Comparison of ENCODE assay signal across 12 mouse cellular contexts in genomic region chr8:46898697-46899445, GRCm38 (mm10).
DNase-seq lines count a peak whose midpoint lies in the region; ATAC-seq and TF ChIP-seq lines count a peak whose summit lies in the region.
"Had no signal": no experiment of that assay in that cellular context is flagged by ENCODE, and none has a peak within 500 bp of the region (broad histone marks: within the 10 kb centered on the region; RNA-seq: fewer than 3 reads in every experiment).

No protein-coding gene starts in this region.

- H3K79me2 ChIP-seq in myocyte (ENCODE audit: control insufficient read depth, insufficient read depth) = no peaks in the 10 kb centered on the region

- no peak overlapping the region for H3K4me3 ChIP-seq in limb, embryonic 14.5 days (replicated peaks; ENCODE audit: low read length)
- no peak overlapping the region for H3K4me3 ChIP-seq in limb, embryonic 10.5 days
- no peak overlapping the region for H3K4me3 ChIP-seq in myocyte
- H3K4me3 ChIP-seq: intestine, embryonic 15.5 days; limb, embryonic 15.5 days had no signal

- no peaks in the 10 kb centered on the region for H3K9me3 ChIP-seq in limb, embryonic 14.5 days (ENCODE audit: control insufficient read depth, low read length)
- no peaks in the 10 kb centered on the region for H3K9me3 ChIP-seq in limb, embryonic 10.5 days (replicated peaks)
- H3K9me3 ChIP-seq: intestine, embryonic 15.5 days; limb, embryonic 15.5 days had no signal

- intact Hi-C loops in left cerebral cortex, postnatal 36 days (cut with DNase I) = no loop called here

- no peak overlapping the region for H3K9ac ChIP-seq in limb, embryonic 14.5 days (ENCODE audit: low read depth, low read length, severe bottlenecking)
- H3K9ac ChIP-seq: forebrain, postnatal 0 days; intestine, embryonic 15.5 days; limb, embryonic 15.5 days had no signal

- H3ac ChIP-seq in myocyte (ENCODE audit: control insufficient read depth, insufficient read length) = no peak overlapping the region

- no peak for TF ChIP-seq POLR2A in limb, embryonic 14.5 days (IDR thresholded peaks at IDR 0.05; ENCODE audit: borderline replicate concordance, extremely low read depth, insufficient read depth, insufficient read length)
- TF ChIP-seq POLR2A in myocyte (IDR thresholded peaks at IDR 0.05; ENCODE audit: insufficient read length, low read depth) = no peak

- DNase-seq in embryo, embryonic 10 days (ENCODE audit: low spot score) = peak; percentile 52
- DNase-seq in embryo, embryonic 9.5 days (ENCODE audit: extremely low spot score) = no peak
- DNase-seq in limb, embryonic 14.5 days (ENCODE audit: low spot score) = peak; percentile 25
- DNase-seq in limb, embryonic 10.5 days (ENCODE audit: low spot score) = no peak
- DNase-seq in layer of hippocampus, adult 11-12 months (ENCODE audit: low spot score) = no peak
- DNase-seq in left cerebral cortex, postnatal 36 days (ENCODE audit: low spot score in 2 of 2) = no peak
- DNase-seq: cerebellum, adult 18-20 months; forebrain, postnatal 0 days had no signal

- no peak overlapping the region for H3K4me2 ChIP-seq in limb, embryonic 14.5 days (replicated peaks; ENCODE audit: low read depth, low read length, severe bottlenecking)
- no peak overlapping the region for H3K4me2 ChIP-seq in myocyte (ENCODE audit: low read depth)
- H3K4me2 ChIP-seq: intestine, embryonic 15.5 days; limb, embryonic 15.5 days had no signal

- H3K4me1 ChIP-seq in limb, embryonic 14.5 days (ENCODE audit: control insufficient read depth, insufficient read depth, low read length) = no peaks in the 10 kb centered on the region
- H3K4me1 ChIP-seq in limb, embryonic 10.5 days = peaks cover 12% of the 10 kb centered on the region
- H3K4me1 ChIP-seq: intestine, embryonic 15.5 days; limb, embryonic 15.5 days had no signal

- 31% methylated on average over 5 of the region's 5 CpGs for WGBS in limb, embryonic 14.5 days
- 35% methylated on average over 5 of the region's 5 CpGs for WGBS in limb, embryonic 10.5 days

- no peak overlapping the region for H3K27ac ChIP-seq in limb, embryonic 14.5 days (replicated peaks; ENCODE audit: low read depth, low read length)
- H3K27ac ChIP-seq in limb, embryonic 10.5 days = no peak overlapping the region
- H3K27ac ChIP-seq: intestine, embryonic 15.5 days; limb, embryonic 15.5 days had no signal

- H3K27me3 ChIP-seq in limb, embryonic 14.5 days (ENCODE audit: control insufficient read depth, insufficient read depth, low read length) = no peaks in the 10 kb centered on the region
- H3K27me3 ChIP-seq in limb, embryonic 10.5 days (ENCODE audit: low read depth, poor library complexity, severe bottlenecking) = no peaks in the 10 kb centered on the region
- no peaks in the 10 kb centered on the region for H3K27me3 ChIP-seq in myocyte (ENCODE audit: control insufficient read depth, insufficient read depth, insufficient read length)
- H3K27me3 ChIP-seq: intestine, embryonic 15.5 days; limb, embryonic 15.5 days had no signal

- H3K36me3 ChIP-seq in limb, embryonic 14.5 days (ENCODE audit: control insufficient read depth, insufficient read depth, low read length) = no peaks in the 10 kb centered on the region
- H3K36me3 ChIP-seq in limb, embryonic 10.5 days = no peaks in the 10 kb centered on the region
- H3K36me3 ChIP-seq in myocyte (ENCODE audit: control insufficient read depth, insufficient read depth) = no peaks in the 10 kb centered on the region
- H3K36me3 ChIP-seq: intestine, embryonic 15.5 days; limb, embryonic 15.5 days had no signal

- ATAC-seq in limb, embryonic 14.5 days (ENCODE audit: low FRiP score, low read depth) = no peak
- peak; percentile 75 for ATAC-seq in granulocyte monocyte progenitor cell, adult 5-6 weeks (replicated peaks; ENCODE audit: poor library complexity, severe bottlenecking)
- ATAC-seq: forebrain, postnatal 0 days; intestine, embryonic 15.5 days had no signal

TF ChIP-seq in myocyte, 11 proteins besides CTCF, POLR2A, EP300 and RAD21:
- no peak for TF ChIP-seq USF1 (IDR thresholded peaks at IDR 0.05; ENCODE audit: low read depth)
- TF ChIP-seq CEBPB (IDR thresholded peaks at IDR 0.05; ENCODE audit: insufficient read depth, poor library complexity, severe bottlenecking) = peak; percentile 45; the same call in 1 of the 2 replicates
- peak in 2 of 3 experiments; percentile 60 to 75 for TF ChIP-seq MYOD1 (IDR thresholded peaks at IDR 0.05; ENCODE audit: control insufficient read depth in 1 of 3, insufficient read length in 2 of 3, low read depth in 2 of 3)

Comparison
In these comparisons a context has a peak if more than half of its experiments do, and no peak if none do; other contexts are left out.
1. DNase-seq: peak in embryo, embryonic 10 days (single experiment) and limb, embryonic 14.5 days (single experiment); none in embryo, embryonic 9.5 days (single experiment), limb, embryonic 10.5 days (single experiment), layer of hippocampus, adult 11-12 months (single experiment) and left cerebral cortex, postnatal 36 days (0 of 2).